Mouse (Mus musculus) kidney, adult 11 months (tissue): Measurements from ENCODE around the gene Ift22.
"Not testable (repeated sequence)": the region's sequence is repeated elsewhere in the genome, so short reads cannot be mapped to it uniquely, and the experiment has no call there.

ENCODE experiments used
- DNase-seq: peaks from one replicate; pipeline ENCODE4 v3.0.0; 2022

The Ift22 gene

DNA sequence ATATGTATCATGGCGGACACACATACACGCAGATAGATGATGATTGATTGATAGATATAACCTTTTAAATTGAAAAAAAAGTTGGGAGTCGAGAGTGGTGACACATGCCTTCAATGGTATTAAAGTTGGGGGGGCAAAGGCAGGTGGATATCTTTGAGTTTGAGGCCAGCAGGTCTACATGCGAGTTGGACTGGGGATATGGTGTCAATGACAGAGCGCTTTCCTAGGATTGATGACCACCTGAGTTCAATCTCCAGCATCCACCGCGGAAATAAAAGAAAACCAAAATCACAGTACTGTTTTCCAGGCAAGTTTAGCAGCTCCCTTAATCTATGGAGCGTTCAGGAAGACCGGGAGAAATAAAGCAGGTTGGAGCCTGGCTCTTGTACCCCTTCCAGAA is 363 bp upstream of the Ift22 start:
- DNase-seq = no peak

- no peak for DNase-seq
Observed at GRCm38 (mm10) chr5:136914183-136914582, 6.2 kb downstream of the Ift22 start.

DNA sequence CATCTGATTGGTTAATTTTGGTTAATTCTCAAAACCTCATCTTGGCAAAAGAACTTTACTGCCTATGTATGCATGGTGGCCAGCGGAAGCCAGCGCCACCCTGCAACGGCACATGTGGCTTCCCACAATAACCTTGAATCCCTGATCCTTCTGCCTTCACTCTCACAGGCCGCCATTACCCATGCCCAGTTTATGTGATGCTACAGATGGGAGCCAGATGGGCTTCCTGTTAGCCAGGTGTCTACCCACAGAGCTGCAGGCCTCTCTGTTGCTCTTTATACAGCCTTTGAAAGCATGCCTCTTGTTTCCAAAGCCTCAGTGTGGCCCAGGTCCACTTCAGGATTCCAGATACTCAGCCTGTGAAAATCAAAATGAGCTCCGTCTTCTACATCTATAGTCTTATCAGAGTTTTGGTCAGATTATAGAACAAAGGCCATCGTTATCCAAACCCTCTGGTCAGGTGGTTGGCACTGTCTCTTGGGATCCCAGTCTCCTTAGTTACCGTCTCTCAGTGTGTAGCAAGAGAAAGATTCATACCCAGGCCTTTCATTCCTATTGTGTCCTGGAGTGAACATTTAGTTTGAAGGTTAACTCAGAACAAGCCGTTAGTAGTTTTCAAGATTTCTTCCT is 9.8 kb downstream of the Ift22 start:
- DNase-seq = no peak

DNA sequence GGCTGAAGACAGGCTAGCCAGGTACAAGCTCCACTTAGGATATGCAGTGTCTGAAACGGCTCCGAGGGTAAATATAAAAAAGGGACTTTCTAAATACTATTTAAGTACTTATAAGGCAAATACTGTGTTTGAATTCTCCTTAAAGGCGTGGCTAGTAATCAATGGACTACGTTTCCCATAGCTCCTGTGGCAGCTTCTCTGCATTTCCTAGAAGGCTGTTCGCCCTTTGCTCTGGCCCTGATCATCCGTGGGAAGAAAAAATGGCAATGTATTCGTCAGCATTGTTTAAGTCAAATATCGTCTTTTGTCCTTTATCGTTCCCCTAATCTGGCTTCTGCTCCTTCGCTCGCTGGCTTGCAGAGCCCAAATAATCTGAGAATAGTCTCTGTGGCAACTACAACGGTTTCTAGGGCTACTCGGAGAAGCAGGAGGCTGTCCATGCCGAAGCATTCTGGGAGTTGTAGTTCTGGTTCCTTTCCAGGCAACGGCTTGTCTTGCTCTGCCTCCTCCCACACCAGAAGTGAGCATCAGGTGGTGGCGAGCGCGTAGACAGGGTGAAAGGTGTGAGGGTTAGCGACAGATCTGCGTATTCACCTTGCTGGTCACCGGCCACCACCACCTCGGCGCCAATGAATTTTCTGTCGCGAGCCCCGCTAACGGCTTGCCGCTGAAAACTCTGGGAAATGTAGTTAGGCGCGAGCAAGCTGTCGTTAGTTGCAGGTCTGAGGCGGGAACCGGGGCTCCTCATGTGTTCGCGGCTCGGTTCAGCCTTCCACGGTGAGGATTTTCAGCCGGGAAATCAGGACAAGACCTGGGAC is 10.9 kb downstream of the Ift22 start:
- peak; percentile 82 for DNase-seq

GRCm38 (mm10) chr5:136919546-136920301 is 11.8 kb downstream of the Ift22 start:
- DNase-seq = no peak

DNA sequence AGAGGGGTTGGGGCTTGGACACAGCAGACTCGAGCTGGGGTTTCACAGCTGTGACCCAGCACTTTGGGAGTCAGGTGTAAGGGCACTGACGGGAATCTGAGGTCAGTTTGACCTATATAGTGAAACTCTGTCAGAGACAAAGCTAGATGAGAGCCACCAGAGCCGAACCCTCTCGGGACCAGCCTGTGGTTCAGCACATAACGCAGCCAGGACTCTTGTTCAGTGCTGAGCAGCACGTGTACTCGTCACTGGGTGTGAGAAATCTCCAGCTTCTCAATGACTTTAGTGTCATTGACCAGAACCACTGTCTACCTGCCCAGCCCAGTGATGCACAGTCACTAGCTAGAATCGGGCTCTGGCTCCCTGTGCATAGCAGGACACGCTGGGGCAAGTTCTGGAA is 14.9 kb downstream of the Ift22 start:
- DNase-seq = no peak

DNA sequence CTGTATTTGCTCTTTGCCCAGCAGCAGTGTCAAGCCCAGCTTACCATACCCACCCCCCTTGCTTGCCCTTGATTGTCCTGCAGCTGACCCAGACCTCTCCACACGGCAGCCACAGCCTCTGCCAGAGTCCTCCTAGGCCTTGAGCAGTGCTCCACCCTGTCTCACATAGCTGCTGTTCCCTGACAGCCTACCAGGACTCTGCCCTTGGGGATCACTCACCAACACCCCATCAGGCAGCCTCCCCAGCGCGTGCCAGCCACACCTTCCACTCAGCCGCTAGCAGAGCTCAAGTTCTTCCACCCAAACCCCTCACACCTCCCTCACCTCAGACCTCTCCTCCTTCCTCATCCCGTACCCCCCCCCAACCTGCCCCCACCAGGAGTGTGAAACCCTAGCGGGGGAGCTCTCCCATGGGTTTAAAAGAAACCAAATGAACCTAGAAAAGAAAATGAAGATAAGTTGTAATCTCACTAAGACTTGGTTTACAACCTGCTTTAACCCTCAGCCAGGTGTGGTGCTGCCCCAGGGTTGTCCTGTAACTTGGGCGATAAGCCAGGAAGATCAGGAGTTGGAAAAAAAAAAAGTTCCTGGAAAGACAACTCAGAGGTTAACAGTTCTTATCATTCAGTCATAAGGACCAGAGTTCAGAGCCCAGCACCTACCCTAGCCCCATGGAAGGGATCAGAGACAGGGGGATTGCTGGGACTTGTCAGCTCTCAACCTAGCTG is 16.0 kb downstream of the Ift22 start:
- DNase-seq = peak; percentile 48

GRCm38 (mm10) chr5:136929073-136929472 is 21.1 kb downstream of the Ift22 start:
- peak; percentile 78 for DNase-seq

- DNase-seq = no peak
Observed at GRCm38 (mm10) chr5:136931896-136932295, 23.9 kb downstream of the Ift22 start.

DNA sequence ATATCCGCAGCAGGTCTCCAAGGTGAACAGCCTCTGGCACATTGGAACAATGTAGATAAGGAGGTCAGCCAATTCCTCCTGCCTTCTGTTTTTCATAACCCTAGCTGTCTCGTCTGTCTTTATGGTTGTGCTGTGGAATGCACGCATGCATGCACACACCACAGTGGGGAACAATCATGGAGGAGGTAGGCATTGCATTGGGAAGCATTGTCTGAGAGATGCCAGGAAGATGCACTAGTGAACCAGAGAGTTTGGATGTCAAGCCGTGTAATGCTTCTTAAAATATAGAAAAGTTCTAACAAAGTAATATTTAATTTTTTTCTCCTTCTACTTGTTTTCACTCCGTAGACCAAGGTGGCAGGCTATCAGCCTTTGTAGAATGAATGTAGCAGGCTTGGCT is 25.0 kb downstream of the Ift22 start:
- DNase-seq = no peak

- DNase-seq = no peak
Observed at GRCm38 (mm10) chr5:136933930-136934329, 26.0 kb downstream of the Ift22 start.

DNA sequence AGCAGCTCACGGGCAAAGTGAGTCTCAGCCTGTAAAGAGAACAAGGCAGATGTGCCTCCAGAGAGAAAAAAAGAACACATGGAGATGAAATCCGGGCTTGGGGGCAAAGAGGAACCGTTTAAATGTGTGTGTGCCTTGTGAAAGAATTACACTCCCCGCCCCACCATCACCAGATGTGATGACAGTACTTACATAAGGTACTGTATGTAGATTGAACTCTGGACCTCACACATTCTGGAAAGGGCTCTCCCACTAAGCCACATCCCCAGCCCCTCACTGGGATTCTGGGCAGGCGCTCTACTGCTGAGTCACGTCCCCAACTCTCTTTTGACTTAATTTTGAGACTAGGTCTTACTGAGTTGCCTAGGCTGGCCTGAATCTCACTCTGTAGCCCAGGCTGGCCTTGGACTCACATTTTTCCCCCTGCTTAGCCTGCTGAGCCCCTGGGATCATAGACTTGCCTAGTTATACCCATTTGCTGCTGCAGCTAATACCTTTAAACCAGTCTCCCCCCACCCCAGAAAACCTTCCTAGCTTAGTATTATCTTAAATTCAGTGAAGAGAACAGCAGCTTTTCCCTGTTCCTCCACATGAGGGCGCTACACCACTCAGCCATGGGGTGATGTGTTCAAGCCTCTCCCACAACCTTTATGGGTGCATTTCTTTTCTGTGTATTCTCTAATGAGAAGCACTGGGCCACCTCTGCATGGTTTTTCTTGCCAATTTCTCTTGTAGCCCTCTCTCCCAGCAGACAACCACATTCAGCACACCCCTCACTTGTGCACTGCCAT is 28.1 kb downstream of the Ift22 start:
- DNase-seq = no peak

GRCm38 (mm10) chr5:136936750-136937149 is 28.8 kb downstream of the Ift22 start:
- no peak for DNase-seq

GRCm38 (mm10) chr5:136937621-136938020 is 29.7 kb downstream of the Ift22 start:
- peak; percentile 86 for DNase-seq

GRCm38 (mm10) chr5:136939284-136939683 is 31.3 kb downstream of the Ift22 start:
- no peak for DNase-seq

GRCm38 (mm10) chr5:136940029-136940428 is 32.1 kb downstream of the Ift22 start:
- DNase-seq = not testable (repeated sequence)

GRCm38 (mm10) chr5:136940845-136941560 is 33.1 kb downstream of the Ift22 start:
- DNase-seq = no peak

GRCm38 (mm10) chr5:136942781-136943180 is 34.8 kb downstream of the Ift22 start:
- DNase-seq = no peak

DNA sequence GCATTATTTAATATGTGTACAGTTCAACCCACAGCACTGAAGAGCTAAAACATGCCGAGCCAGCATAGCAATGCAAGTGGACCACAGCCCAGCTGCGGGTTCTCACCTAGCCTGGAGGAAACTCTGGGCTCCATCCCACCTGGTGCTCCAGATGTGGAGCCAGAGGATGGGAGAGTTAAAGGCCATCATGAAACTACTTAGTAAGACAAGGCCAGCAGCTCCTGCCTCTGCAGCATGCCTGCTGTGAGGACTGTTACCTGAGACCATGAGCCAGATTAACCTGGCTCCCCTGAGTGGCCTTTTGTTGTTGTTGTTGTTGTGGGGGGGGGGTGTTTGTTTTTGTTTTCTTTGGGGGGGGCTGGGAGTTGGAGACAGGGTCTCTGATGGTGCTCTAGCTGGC is 35.4 kb downstream of the Ift22 start:
- no peak for DNase-seq

DNA sequence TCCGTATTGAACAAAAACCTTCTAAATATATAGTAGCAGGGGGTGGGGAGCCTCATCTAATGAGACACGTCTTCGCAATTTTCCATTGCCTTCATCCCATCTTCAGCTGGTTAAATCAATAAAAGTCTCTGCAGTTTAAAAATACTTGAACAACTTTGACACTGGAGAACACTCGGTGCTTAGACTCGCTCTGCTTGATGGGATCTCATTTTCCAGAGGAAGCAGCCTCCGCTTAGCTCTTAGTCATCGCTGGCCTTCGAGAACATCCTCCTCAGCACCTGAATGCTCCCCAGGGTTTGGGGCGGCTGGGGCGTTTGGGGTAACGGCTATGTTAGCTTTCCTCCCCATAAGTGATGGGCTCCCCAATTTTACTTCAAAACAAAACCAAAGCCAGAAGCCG is 37.1 kb downstream of the Ift22 start:
- DNase-seq = no peak

DNA sequence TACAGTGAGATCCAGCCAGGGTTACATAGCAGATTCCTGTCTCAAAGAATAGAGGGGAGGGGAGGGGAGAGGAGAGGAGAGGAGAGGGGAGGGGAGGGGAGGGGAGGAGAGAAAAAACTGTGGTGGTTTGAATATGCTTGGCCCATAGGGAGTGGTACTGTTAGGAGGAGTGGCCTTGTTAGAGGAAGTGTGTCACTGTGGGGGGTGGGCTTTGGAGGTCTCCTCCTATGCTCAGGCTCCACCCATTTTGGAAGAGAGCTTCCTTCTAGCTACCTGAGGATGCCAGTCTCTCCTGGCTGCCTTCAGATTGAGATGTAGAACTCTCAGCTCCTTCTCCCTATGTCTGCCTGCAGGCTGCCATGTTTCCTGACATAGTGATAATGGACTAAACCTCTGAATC is 39.9 kb downstream of the Ift22 start:
- DNase-seq = no peak
